Mouse (Mus musculus) heart, postnatal 0 days (tissue): Measurements from ENCODE around the gene Oxtr. TPM values are rescaled to one million over a fixed set of nuclear protein-coding genes. Genes with fewer than 3 reads are reported as not detected.
A peak's percentile ranks its signal among the peaks of the same experiment; 100 is the strongest.

ENCODE experiments used
- ATAC-seq: fragments of 200-750 bp; cut with Nextera tagmentation; 2 replicates; pipeline ENCODE4 v1.8.0; 2017; ENCODE audit warnings: low read depth, moderate number of reproducible peaks, moderate library complexity; ENCODE audit not compliant: insufficient read depth
- DNase-seq: peaks from one replicate; pipeline ENCODE4 v3.0.0-alpha.2; 2016; ENCODE audit warnings: low spot score
- H3K27ac ChIP-seq: fragments of 300-500 bp; sonication (generic); 2 replicates; pipeline ENCODE4 v1.5.1; 2014; ENCODE audit warnings: low read depth, mild to moderate bottlenecking
- H3K27me3 ChIP-seq: fragments of 300-500 bp; sonication (generic); 2 replicates; pipeline ENCODE4 v1.6.1; 2014; ENCODE audit warnings: low read length, mixed read lengths; ENCODE audit not compliant: control insufficient read depth, insufficient read depth
- H3K36me3 ChIP-seq: fragments of 300-500 bp; sonication (generic); replicated peaks from 2 replicates; pipeline ENCODE4 v1.6.1; 2014; ENCODE audit warnings: low read length, mixed read lengths; ENCODE audit not compliant: control insufficient read depth, insufficient read depth
- H3K4me1 ChIP-seq: fragments of 300-500 bp; sonication (generic); 2 replicates; pipeline ENCODE4 v1.6.1; 2014; ENCODE audit warnings: antibody characterized with exemption; ENCODE audit not compliant: control insufficient read depth, insufficient read depth
- H3K4me2 ChIP-seq: fragments of 300-500 bp; sonication (generic); 2 replicates; pipeline ENCODE4 v1.6.1; 2014; ENCODE audit warnings: low read depth, mild to moderate bottlenecking, low read length, moderate library complexity
- H3K4me3 ChIP-seq: fragments of 300-500 bp; sonication (generic); 2 replicates; pipeline ENCODE4 v1.5.1; 2014; ENCODE audit warnings: low read depth, low read length
- H3K9ac ChIP-seq: fragments of 300-500 bp; sonication (generic); replicated peaks from 2 replicates; pipeline ENCODE4 v1.6.1; 2014; ENCODE audit warnings: low read depth, low read length, mixed read lengths
- H3K9me3 ChIP-seq: fragments of 300-500 bp; sonication (generic); replicated peaks from 2 replicates; pipeline ENCODE4 v1.6.1; 2016; ENCODE audit warnings: low read length; ENCODE audit not compliant: control insufficient read depth
- CTCF ChIP-seq: IDR thresholded peaks from 2 replicates; pipeline ENCODE4 v1.5.1; 2016; ENCODE audit warnings: antibody characterized with exemption, control low read depth, low read depth
- EP300 ChIP-seq: IDR thresholded peaks from 2 replicates; pipeline ENCODE4 v1.6.1; 2016; ENCODE audit warnings: antibody characterized with exemption, low read depth
- WGBS: fragments of 180-500 bp; shearing (Covaris S2); extraction: QIAGEN DNeasy Blood & Tissue Kit; methylation state at CpG from one replicate; pipeline ENCODE4 v1.1.7; 2014; 5-methylcytosine and 5-hydroxymethylcytosine counted together
- polyA plus RNA-seq: library from polyadenylated mRNA; unstranded; fragments of >200 nt; fragmentation: Nextera tagmentation; extraction: Ambion mirVana; gene quantifications from 2 replicates; pipeline ENCODE4 v1.2.1, GENCODE M21; 2015
- total RNA-seq: library from RNA; depleted of rRNA; stranded (reverse); fragments of >200 nt; gene quantifications from 2 replicates; pipeline ENCODE4 v1.2.3, GENCODE M21; 2014; ENCODE audit warnings: low replicate concordance

Oxtr gene
- total and polyA plus RNA-seq, 2 experiments from 2014 or later, result 0.05 TPM; not detected in 1

GRCm38 (mm10) chr6:112487993-112488392 is 1.8 kb downstream of the Oxtr start:
- H3K9ac ChIP-seq, result no peak overlapping the region
- WGBS, result 86% methylated on average over 5 of the region's 5 CpGs
- no peaks in the 10 kb centered on the region for H3K9me3 ChIP-seq
- DNase-seq (no peak), ATAC-seq (no peak)
- H3K36me3 ChIP-seq, result no peaks in the 10 kb centered on the region
- H3K4me3 ChIP-seq, result no peak overlapping the region
- peaks cover 9% of the 10 kb centered on the region for H3K4me1 ChIP-seq
- H3K27me3 ChIP-seq, result peaks cover 44% of the 10 kb centered on the region
- no peak overlapping the region for H3K27ac ChIP-seq
- H3K4me2 ChIP-seq, result no peak overlapping the region
- TF ChIP-seq EP300, result no peak
- TF ChIP-seq CTCF, result no peak

- Histone ChIP-seq H3K4me1 (peaks cover 6% of the 10 kb centered on the region), H3K9ac (no peak overlapping the region), H3K4me2 (no peak overlapping the region), H3K27me3 (peaks cover 29% of the 10 kb centered on the region), H3K36me3 (no peaks in the 10 kb centered on the region), H3K4me3 (no peak overlapping the region), H3K9me3 (no peaks in the 10 kb centered on the region), H3K27ac (no peak overlapping the region)
- WGBS, result 3% methylated on average over 4 of the region's 4 CpGs
- TF ChIP-seq EP300 (no peak), CTCF (peak; percentile 85)
- DNase-seq, result peak; percentile 39
- peak; percentile 60; the same call in 1 of the 2 replicates for ATAC-seq
These were observed 5.4 kb downstream of the Oxtr start for GRCm38 (mm10) chr6:112484316-112484715.

GRCm38 (mm10) chr6:112479861-112480260 is 9.9 kb downstream of the Oxtr start:
- WGBS, result 51% methylated on average over 13 of the region's 13 CpGs
- ATAC-seq (no peak), DNase-seq (no peak)

GRCm38 (mm10) chr6:112471644-112472043 is 18.1 kb downstream of the Oxtr start:
- ATAC-seq (no peak), DNase-seq (no peak)
- H3K27ac ChIP-seq, result no peak overlapping the region
- no peaks in the 10 kb centered on the region for H3K9me3 ChIP-seq
- no peaks in the 10 kb centered on the region for H3K4me1 ChIP-seq
- H3K27me3 ChIP-seq, result no peaks in the 10 kb centered on the region
- 72% methylated on average over 4 of the region's 4 CpGs for WGBS
- H3K9ac ChIP-seq, result no peak overlapping the region
- no peak overlapping the region for H3K4me3 ChIP-seq
- TF ChIP-seq CTCF, result no peak
- TF ChIP-seq EP300, result no peak
- H3K4me2 ChIP-seq, result no peak overlapping the region
- H3K36me3 ChIP-seq, result peaks cover 24% of the 10 kb centered on the region; the same call in 1 of the 2 replicates

More at GRCm38 (mm10) chr6:112479861-112480260, 9.9 kb downstream of the Oxtr start:
- Histone ChIP-seq H3K27me3 (no peaks in the 10 kb centered on the region), H3K9ac (no peak overlapping the region), H3K36me3 (0 out of 2 replicates have a peak, but pooled peaks cover 3% of the 10 kb centered on the region), H3K4me1 (no peaks in the 10 kb centered on the region), H3K27ac (no peak overlapping the region), H3K4me2 (no peak overlapping the region), H3K9me3 (no peaks in the 10 kb centered on the region), H3K4me3 (no peak overlapping the region)
- no peak for TF ChIP-seq CTCF
- no peak for TF ChIP-seq EP300

GRCm38 (mm10) chr6:112466001-112466400 is 23.7 kb downstream of the Oxtr start:
- ATAC-seq (no peak), DNase-seq (no peak)
- peaks cover 7% of the 10 kb centered on the region; the same call in 1 of the 2 replicates for H3K36me3 ChIP-seq
- no peaks in the 10 kb centered on the region for H3K27me3 ChIP-seq
- H3K27ac ChIP-seq, result no peak overlapping the region
- no peak for TF ChIP-seq CTCF
- TF ChIP-seq EP300, result no peak
- H3K9me3 ChIP-seq, result no peaks in the 10 kb centered on the region
- H3K4me3 ChIP-seq, result no peak overlapping the region
- H3K4me1 ChIP-seq, result peaks cover 25% of the 10 kb centered on the region
- H3K4me2 ChIP-seq, result no peak overlapping the region
- no peak overlapping the region; the same call in 1 of the 2 replicates for H3K9ac ChIP-seq

- H3K4me3 ChIP-seq, result no peak overlapping the region
- WGBS, result 45% methylated on average over 3 of the region's 3 CpGs
- DNase-seq, result no peak
- peaks cover 25% of the 10 kb centered on the region for H3K4me1 ChIP-seq
- H3K27ac ChIP-seq, result no peak overlapping the region
- no peaks in the 10 kb centered on the region for H3K27me3 ChIP-seq
- no peak for TF ChIP-seq CTCF
- TF ChIP-seq EP300, result no peak
- no peak overlapping the region; the same call in 1 of the 2 replicates for H3K9ac ChIP-seq
- no peaks in the 10 kb centered on the region for H3K9me3 ChIP-seq
- H3K4me2 ChIP-seq, result no peak overlapping the region
- H3K36me3 ChIP-seq, result peaks cover 7% of the 10 kb centered on the region; the same call in 1 of the 2 replicates
- ATAC-seq, result no peak
These were observed 24.3 kb downstream of the Oxtr start for GRCm38 (mm10) chr6:112465441-112465840.
